Mouse (Mus musculus) heart, embryonic 10.5 days (tissue): ENCODE data around the gene Gm10340. TPM values are rescaled to one million over a fixed set of nuclear protein-coding genes. Genes with fewer than 3 reads are reported as not detected.
"Not testable (repeated sequence)": the region's sequence is repeated elsewhere in the genome, so short reads cannot be mapped to it uniquely, and the experiment has no call there.

Experiments
- DNase-seq: peaks from one replicate; pipeline ENCODE4 v3.0.0-alpha.2; 2017; ENCODE audit warnings: low spot score
- H3K27ac ChIP-seq: fragments of 300-500 bp; sonication (generic); 2 replicates; pipeline ENCODE4 v1.5.1; 2016; ENCODE audit warnings: mild to moderate bottlenecking
- H3K27me3 ChIP-seq: fragments of 300-500 bp; sonication (generic); 2 replicates; pipeline ENCODE4 v1.6.1; 2016; ENCODE audit warnings: mild to moderate bottlenecking; ENCODE audit not compliant: poor library complexity, insufficient read depth, severe bottlenecking
- H3K36me3 ChIP-seq: fragments of 300-500 bp; sonication (generic); 2 replicates; pipeline ENCODE4 v1.6.1; 2016; ENCODE audit warnings: mild to moderate bottlenecking, moderate library complexity
- H3K4me1 ChIP-seq: fragments of 300-500 bp; sonication (generic); 2 replicates; pipeline ENCODE4 v1.6.1; 2016; ENCODE audit warnings: mild to moderate bottlenecking
- H3K4me3 ChIP-seq: fragments of 300-500 bp; sonication (generic); 2 replicates; pipeline ENCODE4 v1.5.1; 2016; ENCODE audit warnings: mild to moderate bottlenecking, moderate library complexity
- H3K9me3 ChIP-seq: fragments of 300-500 bp; sonication (generic); 2 replicates; pipeline ENCODE4 v1.6.1; 2016; ENCODE audit warnings: mild to moderate bottlenecking, moderate library complexity
- WGBS: fragments of 180-500 bp; shearing (Covaris S2); methylation state at CpG from one replicate; pipeline ENCODE4 v1.1.7; 2016; 5-methylcytosine and 5-hydroxymethylcytosine counted together
- polyA plus RNA-seq: library from polyadenylated mRNA; unstranded; fragments of >200 nt; fragmentation: Nextera tagmentation; extraction: Ambion mirVana; gene quantifications from 2 replicates; pipeline ENCODE4 v1.2.1, GENCODE M21; 2016

Gm10340 gene
- not detected in 2 replicates for polyA plus RNA-seq

- 84% methylated on average over 2 of the region's 3 CpGs for WGBS
Measured at GRCm38 (mm10) chr14:3133697-3134096, at the start of gene Gm10340. Gm10340 (plus strand) TSS chr14:3133997.

GRCm38 (mm10) chr14:3116051-3116450 lies 17.7 kb upstream of the Gm10340 start:
- not testable (repeated sequence) for H3K36me3 ChIP-seq, H3K4me3 ChIP-seq, H3K9me3 ChIP-seq, H3K27me3 ChIP-seq, H3K27ac ChIP-seq, H3K4me1 ChIP-seq, DNase-seq
- WGBS: 90% methylated on average over 19 of the region's 25 CpGs

More at GRCm38 (mm10) chr14:3133697-3134096, at the start of gene Gm10340:
- H3K27ac ChIP-seq, H3K4me1 ChIP-seq, DNase-seq, H3K27me3 ChIP-seq, H3K9me3 ChIP-seq, H3K4me3 ChIP-seq, H3K36me3 ChIP-seq: not testable (repeated sequence)

GRCm38 (mm10) chr14:3187955-3188354 lies 54.2 kb downstream of the Gm10340 start, which contains the start of gene Gm5795:
Gm5795 (plus strand) TSS chr14:3188255.
- H3K4me3 ChIP-seq, DNase-seq, H3K4me1 ChIP-seq, H3K27me3 ChIP-seq, H3K9me3 ChIP-seq, H3K36me3 ChIP-seq, H3K27ac ChIP-seq: not testable (repeated sequence)
- no CpG with 5 or more reads among the region's 2 CpGs for WGBS

Other genes starting within 250 kb of the Gm10340 start
- gene Gm2888, start 104.0 kb upstream of the Gm10340 start, polyA plus RNA-seq: not detected in 2 replicates
- 4.6 and 5.6 TPM in 2 replicates for gene Gm2897, start 84.7 kb upstream of the Gm10340 start, polyA plus RNA-seq
- gene Gm5795, start 54.3 kb downstream of the Gm10340 start, polyA plus RNA-seq: 0.17 and 0.39 TPM in 2 replicates
- 45.8 and 49.8 TPM in 2 replicates for gene D830030K20Rik, start 74.5 kb downstream of the Gm10340 start, polyA plus RNA-seq
- gene Gm2956, start 198.6 kb downstream of the Gm10340 start, polyA plus RNA-seq: not detected in 2 replicates